ENCODE assay signal across 9 mouse cellular contexts in genomic region chr5:147825375-147825969, GRCm38 (mm10). TPM values are rescaled to one million over a fixed set of nuclear protein-coding genes. Genes with fewer than 3 reads are reported as not detected.
DNase-seq lines count a peak whose midpoint lies in the region; ATAC-seq and TF ChIP-seq lines count a peak whose summit lies in the region.
"Had no signal": no experiment of that assay in that cellular context is flagged by ENCODE, and none has a peak within 500 bp of the region (broad histone marks: within the 10 kb centered on the region; RNA-seq: fewer than 3 reads in every experiment).

No protein-coding gene starts in this region.

- no peaks in the 10 kb centered on the region for H3K79me2 ChIP-seq in heart, adult 2 months (replicated peaks; ENCODE audit: control insufficient read depth, insufficient read depth, low read length)

- H3K4me1 ChIP-seq in limb, embryonic 13.5 days: peaks cover 4% of the 10 kb centered on the region; the same call in 1 of the 2 replicates
- H3K4me1 ChIP-seq in limb, embryonic 10.5 days: peaks cover 7% of the 10 kb centered on the region; the same call in 1 of the 2 replicates
- H3K4me1 ChIP-seq in heart, adult 2 months (ENCODE audit: control insufficient read depth, insufficient read depth, low read length): peaks cover 8% of the 10 kb centered on the region
- H3K4me1 ChIP-seq in midbrain, embryonic 16.5 days (ENCODE audit: control insufficient read depth, insufficient read depth, low read length): peaks cover 2% of the 10 kb centered on the region; the same call in 1 of the 2 replicates
- H3K4me1 ChIP-seq: midbrain, embryonic 12.5 days had no signal

- TF ChIP-seq EP300 in heart, adult 2 months (IDR thresholded peaks at IDR 0.05; ENCODE audit: insufficient read depth, low read depth, low read length): no peak

- H3K27ac ChIP-seq in limb, embryonic 13.5 days: no peak overlapping the region
- no peak overlapping the region for H3K27ac ChIP-seq in limb, embryonic 10.5 days
- no peak overlapping the region for H3K27ac ChIP-seq in heart, adult 2 months
- no peak overlapping the region for H3K27ac ChIP-seq in midbrain, embryonic 16.5 days (ENCODE audit: low read length)
- H3K27ac ChIP-seq: midbrain, embryonic 12.5 days had no signal

- H3K4me3 ChIP-seq in limb, embryonic 13.5 days: no peak overlapping the region
- H3K4me3 ChIP-seq in limb, embryonic 10.5 days: no peak overlapping the region
- peak overlapping the region; percentile 13; the same call in 1 of the 2 replicates for H3K4me3 ChIP-seq in heart, adult 2 months
- H3K4me3 ChIP-seq in midbrain, embryonic 16.5 days (ENCODE audit: low read depth, low read length): no peak overlapping the region; the same call in 1 of the 2 replicates
- H3K4me3 ChIP-seq: midbrain, embryonic 12.5 days had no signal

- intact Hi-C loops in heart, adult 2 months (cut with DNase I): no loop called here

- ATAC-seq in limb, embryonic 13.5 days (ENCODE audit: low FRiP score, low read depth): no peak
- no peak for ATAC-seq in midbrain, embryonic 16.5 days

- H3K9ac ChIP-seq in limb, embryonic 13.5 days: no peak overlapping the region
- no peak overlapping the region for H3K9ac ChIP-seq in heart, adult 2 months (ENCODE audit: low read depth, low read length)
- no peak overlapping the region; the same call in 1 of the 2 replicates for H3K9ac ChIP-seq in midbrain, embryonic 16.5 days (ENCODE audit: low read depth, low read length)
- H3K9ac ChIP-seq: midbrain, embryonic 12.5 days had no signal

- WGBS in limb, embryonic 13.5 days: 53% methylated on average over 22 of the region's 22 CpGs
- 49% methylated on average over 22 of the region's 22 CpGs for WGBS in limb, embryonic 10.5 days
- 11% methylated on average over 22 of the region's 22 CpGs for WGBS in heart, adult 2 months
- 48% methylated on average over 22 of the region's 22 CpGs for WGBS in midbrain, embryonic 16.5 days

- H3K4me2 ChIP-seq in limb, embryonic 13.5 days (replicated peaks): peak overlapping the region; percentile 31
- peak overlapping the region; percentile 31 for H3K4me2 ChIP-seq in midbrain, embryonic 16.5 days (ENCODE audit: low read length)
- H3K4me2 ChIP-seq: midbrain, embryonic 12.5 days had no signal

- TF ChIP-seq CTCF in heart, adult 2 months (IDR thresholded peaks at IDR 0.05): no peak

- H3K9me3 ChIP-seq in limb, embryonic 13.5 days: peaks cover 8% of the 10 kb centered on the region; the same call in 1 of the 2 replicates
- H3K9me3 ChIP-seq in limb, embryonic 10.5 days (replicated peaks): no peaks in the 10 kb centered on the region
- H3K9me3 ChIP-seq in midbrain, embryonic 16.5 days (replicated peaks; ENCODE audit: control insufficient read depth, low read length, poor library complexity, severe bottlenecking): no peaks in the 10 kb centered on the region
- H3K9me3 ChIP-seq: midbrain, embryonic 12.5 days had no signal

- H3K36me3 ChIP-seq in limb, embryonic 13.5 days: no peaks in the 10 kb centered on the region
- no peaks in the 10 kb centered on the region for H3K36me3 ChIP-seq in limb, embryonic 10.5 days
- no peaks in the 10 kb centered on the region for H3K36me3 ChIP-seq in heart, adult 2 months (ENCODE audit: control insufficient read depth, insufficient read depth, low read length)
- no peaks in the 10 kb centered on the region for H3K36me3 ChIP-seq in midbrain, embryonic 16.5 days (ENCODE audit: control insufficient read depth, insufficient read depth, low read length)
- H3K36me3 ChIP-seq: midbrain, embryonic 12.5 days had no signal

- no peak for TF ChIP-seq POLR2A in heart, adult 2 months (IDR thresholded peaks at IDR 0.05; ENCODE audit: insufficient read depth, low read depth, low read length)

- no peaks in the 10 kb centered on the region for H3K27me3 ChIP-seq in limb, embryonic 13.5 days
- H3K27me3 ChIP-seq in limb, embryonic 10.5 days (ENCODE audit: low read depth, poor library complexity, severe bottlenecking): 0 out of 2 replicates have a peak, but pooled peaks cover 4% of the 10 kb centered on the region
- H3K27me3 ChIP-seq in heart, adult 2 months (ENCODE audit: control insufficient read depth, insufficient read depth, low read length): no peaks in the 10 kb centered on the region
- no peaks in the 10 kb centered on the region for H3K27me3 ChIP-seq in midbrain, embryonic 16.5 days (ENCODE audit: control insufficient read depth, insufficient read depth, low read depth, low read length)
- H3K27me3 ChIP-seq: midbrain, embryonic 12.5 days had no signal

- DNase-seq in limb, embryonic 10.5 days (ENCODE audit: low spot score): no peak
- DNase-seq in heart, adult 2 months: peak; percentile 20 to 40
- DNase-seq in kidney, adult 8-10 months: peak; percentile 9 to 18
- DNase-seq in spleen, adult 12 weeks (ENCODE audit: low spot score): no peak
- DNase-seq in frontal cortex, adult 2 months (ENCODE audit: extremely low spot score in 1 of 2, low spot score in 1 of 2): no peak
- DNase-seq in spleen, postnatal 36 days (ENCODE audit: low spot score in 2 of 2): no peak

RNA-seq across cellular contexts. Expression of gene Pomp, which starts 34.8 kb away (rescaled TPM):
- polyA plus RNA-seq in limb, embryonic 13.5 days (2015; fragmentation: Nextera tagmentation; extraction: Ambion mirVana): 465 and 469 TPM in 2 replicates
- 467 and 519 TPM in 2 replicates for polyA plus RNA-seq in limb, embryonic 10.5 days (2016; fragmentation: Nextera tagmentation; extraction: Ambion mirVana)
- 100 to 1,000 TPM; 137 to 176 TPM for total RNA-seq in heart, adult 2 months (2021)
- polyA plus RNA-seq in heart, adult 2 months (2012; rRNA removed): 86.5 and 118 TPM in 2 replicates
- polyA plus RNA-seq in midbrain, embryonic 16.5 days (2015; fragmentation: Nextera tagmentation; extraction: Ambion mirVana): 500 and 511 TPM in 2 replicates
- 212 and 217 TPM in 2 replicates for polyA plus RNA-seq in frontal cortex, adult 2 months (2012; rRNA removed)

Comparison
In these comparisons a context has a peak if more than half of its experiments do, and no peak if none do; other contexts are left out.
1. DNase-seq: peak in heart, adult 2 months (2 of 2) and kidney, adult 8-10 months (2 of 2); none in limb, embryonic 10.5 days (single experiment), spleen, adult 12 weeks (single experiment), frontal cortex, adult 2 months (0 of 2) and spleen, postnatal 36 days (0 of 2).